Mouse (Mus musculus) ES-Bruce4 (cell line): ENCODE data around the gene 1190005I06Rik.

Experiments
- CTCF ChIP-seq: IDR thresholded peaks from one replicate; pipeline ENCODE4 v1.8.1; 2011; ENCODE audit warnings: low read depth, low read length
- POLR2A ChIP-seq: IDR thresholded peaks from one replicate; pipeline ENCODE4 v1.8.1; 2011; ENCODE audit warnings: low read length; ENCODE audit not compliant: insufficient read depth

GRCm38 (mm10) chr8:120585521-120585920 lies 61.9 kb downstream of the 1190005I06Rik start:
- TF ChIP-seq POLR2A (no peak), CTCF (no peak)
